Mouse (Mus musculus) telencephalon, adult 2 months (tissue): ENCODE measurements around the gene Trmt44.

Experiments used
- DNase-seq: peaks from one replicate; pipeline ENCODE4 v3.0.0-alpha.2; 2011; ENCODE audit warnings: low read depth, low spot score

Trmt44 gene

GRCm38 (mm10) chr5:35541059-35541790 lies 33.6 kb downstream of the Trmt44 start:
- DNase-seq, result no peak

GRCm38 (mm10) chr5:35540555-35540954 lies 34.3 kb downstream of the Trmt44 start:
- no peak for DNase-seq

- DNase-seq, result no peak
Observed at GRCm38 (mm10) chr5:35539576-35539975, 35.3 kb downstream of the Trmt44 start.

- no peak for DNase-seq
Observed at GRCm38 (mm10) chr5:35538022-35538421, 36.8 kb downstream of the Trmt44 start.

- no peak for DNase-seq
Observed at GRCm38 (mm10) chr5:35537474-35537873, 37.4 kb downstream of the Trmt44 start.

- DNase-seq, result no peak
Observed at GRCm38 (mm10) chr5:35536271-35536670, 38.6 kb downstream of the Trmt44 start.

- no peak for DNase-seq
Observed at GRCm38 (mm10) chr5:35531586-35531985, 43.3 kb downstream of the Trmt44 start.

- no peak for DNase-seq
Observed at GRCm38 (mm10) chr5:35530442-35530841, 44.4 kb downstream of the Trmt44 start.

- DNase-seq, result no peak
Observed at GRCm38 (mm10) chr5:35525469-35526123, 49.3 kb downstream of the Trmt44 start, which contains the start of gene Cpz. TSS of gene Cpz (minus strand) at chr5:35525698.

- DNase-seq, result no peak
Observed at GRCm38 (mm10) chr5:35524381-35524780, 50.5 kb downstream of the Trmt44 start.

GRCm38 (mm10) chr5:35523735-35524134 lies 51.1 kb downstream of the Trmt44 start:
- no peak for DNase-seq

- no peak for DNase-seq
Observed at GRCm38 (mm10) chr5:35516781-35517180, 58.1 kb downstream of the Trmt44 start.

- peak; percentile 6 for DNase-seq
Observed at GRCm38 (mm10) chr5:35510589-35510988, 64.3 kb downstream of the Trmt44 start.
